10 mouse cellular contexts compared by ENCODE assay signal in the genomic region with DNA sequence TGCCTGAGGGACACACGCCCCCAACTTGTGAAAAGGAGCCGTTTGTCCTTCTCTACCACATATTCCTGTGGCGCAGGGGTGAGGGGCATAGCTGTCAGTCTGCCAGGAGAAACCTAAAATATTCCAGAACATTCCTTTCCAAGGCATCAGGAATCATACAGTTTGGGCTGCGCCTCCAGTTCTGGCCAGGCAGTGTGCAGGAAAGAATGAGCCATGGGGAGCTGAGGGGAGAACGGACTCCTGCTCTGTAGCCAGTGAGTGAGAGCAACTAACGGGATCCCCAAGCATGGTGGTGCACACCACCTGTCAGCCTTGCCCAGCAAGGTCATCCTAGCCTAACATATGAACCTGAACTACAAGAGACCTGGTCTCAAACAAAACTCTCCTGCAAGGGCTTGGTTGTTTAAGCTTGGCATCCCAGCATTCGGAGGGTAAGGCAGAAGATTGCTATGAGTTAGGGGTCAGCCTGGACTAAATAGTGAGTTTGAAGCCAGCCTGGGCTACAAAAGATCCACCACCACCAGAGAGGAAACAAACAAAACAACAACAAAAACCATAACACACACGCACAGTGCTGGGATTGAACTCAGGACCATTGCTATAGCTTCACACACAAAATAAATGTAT. TPM values are rescaled to one million over a fixed set of nuclear protein-coding genes. Genes with fewer than 3 reads are reported as not detected.
A peak's percentile ranks its signal among the peaks of the same experiment; 100 is the strongest.
DNase-seq lines count a peak whose midpoint lies in the region; ATAC-seq and TF ChIP-seq lines count a peak whose summit lies in the region.
"Had no signal": no experiment of that assay in that cellular context is flagged by ENCODE, and none has a peak within 500 bp of the region (broad histone marks: within the 10 kb centered on the region; RNA-seq: fewer than 3 reads in every experiment).

No protein-coding gene starts in this region.

- H3K4me3 ChIP-seq in embryonic facial prominence, embryonic 15.5 days (replicated peaks): no peak overlapping the region
- H3K4me3 ChIP-seq in limb, embryonic 14.5 days (replicated peaks; ENCODE audit: low read length): no peak overlapping the region
- H3K4me3 ChIP-seq in midbrain, embryonic 16.5 days (ENCODE audit: low read depth, low read length): no peak overlapping the region
- H3K4me3 ChIP-seq: liver, embryonic 13.5 days; neural tube, embryonic 13.5 days had no signal

- H3K36me3 ChIP-seq in embryonic facial prominence, embryonic 15.5 days: no peaks in the 10 kb centered on the region
- no peaks in the 10 kb centered on the region for H3K36me3 ChIP-seq in limb, embryonic 14.5 days (ENCODE audit: control insufficient read depth, insufficient read depth, low read length)
- no peaks in the 10 kb centered on the region for H3K36me3 ChIP-seq in midbrain, embryonic 16.5 days (ENCODE audit: control insufficient read depth, insufficient read depth, low read length)
- H3K36me3 ChIP-seq: liver, embryonic 13.5 days; neural tube, embryonic 13.5 days had no signal

- H3K4me2 ChIP-seq in embryonic facial prominence, embryonic 15.5 days (replicated peaks): peak overlapping the region; percentile 12
- peak overlapping the region; percentile 10; the same call in 1 of the 2 replicates for H3K4me2 ChIP-seq in limb, embryonic 14.5 days (replicated peaks; ENCODE audit: low read depth, low read length, severe bottlenecking)
- no peak overlapping the region for H3K4me2 ChIP-seq in midbrain, embryonic 16.5 days (ENCODE audit: low read length)
- H3K4me2 ChIP-seq: liver, embryonic 13.5 days; neural tube, embryonic 13.5 days had no signal

- peaks cover 8% of the 10 kb centered on the region for H3K4me1 ChIP-seq in embryonic facial prominence, embryonic 15.5 days
- peaks cover 9% of the 10 kb centered on the region for H3K4me1 ChIP-seq in limb, embryonic 14.5 days (ENCODE audit: control insufficient read depth, insufficient read depth, low read length)
- H3K4me1 ChIP-seq in midbrain, embryonic 16.5 days (ENCODE audit: control insufficient read depth, insufficient read depth, low read length): no peaks in the 10 kb centered on the region

- no peaks in the 10 kb centered on the region for H3K27me3 ChIP-seq in embryonic facial prominence, embryonic 15.5 days
- no peaks in the 10 kb centered on the region for H3K27me3 ChIP-seq in limb, embryonic 14.5 days (ENCODE audit: control insufficient read depth, insufficient read depth, low read length)
- H3K27me3 ChIP-seq in midbrain, embryonic 16.5 days (ENCODE audit: control insufficient read depth, insufficient read depth, low read depth, low read length): no peaks in the 10 kb centered on the region
- H3K27me3 ChIP-seq: liver, embryonic 13.5 days; neural tube, embryonic 13.5 days had no signal

- no peak overlapping the region for H3K9ac ChIP-seq in embryonic facial prominence, embryonic 15.5 days
- no peak overlapping the region for H3K9ac ChIP-seq in limb, embryonic 14.5 days (ENCODE audit: low read depth, low read length, severe bottlenecking)
- no peak overlapping the region for H3K9ac ChIP-seq in midbrain, embryonic 16.5 days (ENCODE audit: low read depth, low read length)
- H3K9ac ChIP-seq: liver, embryonic 13.5 days; neural tube, embryonic 13.5 days had no signal

- ATAC-seq in embryonic facial prominence, embryonic 15.5 days (ENCODE audit: insufficient number of reproducible peaks, low FRiP score, low TSS enrichment, low read depth): peak; percentile 48; the same call in 1 of the 2 replicates
- ATAC-seq in limb, embryonic 14.5 days (ENCODE audit: low FRiP score, low read depth): peak; percentile 50; the same call in 1 of the 2 replicates
- no peak for ATAC-seq in midbrain, embryonic 16.5 days

- no peak for TF ChIP-seq POLR2A in limb, embryonic 14.5 days (IDR thresholded peaks at IDR 0.05; ENCODE audit: borderline replicate concordance, extremely low read depth, insufficient read depth, insufficient read length)

- peak; percentile 22 for DNase-seq in kidney, postnatal 14 days
- DNase-seq in kidney, postnatal 25 days: no peak
- peak; percentile 24 for DNase-seq in Muller cell, postnatal 12 days (ENCODE audit: inconsistent ontology term)
- DNase-seq in limb, embryonic 14.5 days (ENCODE audit: low spot score): peak; percentile 75
- no peak for DNase-seq in urinary bladder, adult 2 months (ENCODE audit: low spot score)
- DNase-seq in thymus, postnatal 10 days (ENCODE audit: low spot score in 2 of 2): no peak
- DNase-seq: liver, embryonic 13.5 days had no signal

- 42% methylated on average over 8 of the region's 8 CpGs for WGBS in embryonic facial prominence, embryonic 15.5 days
- 47% methylated on average over 8 of the region's 8 CpGs for WGBS in limb, embryonic 14.5 days
- WGBS in midbrain, embryonic 16.5 days: 81% methylated on average over 8 of the region's 8 CpGs

- peak overlapping the region; percentile 89 for H3K27ac ChIP-seq in embryonic facial prominence, embryonic 15.5 days (replicated peaks)
- peak overlapping the region; percentile 82 for H3K27ac ChIP-seq in limb, embryonic 14.5 days (replicated peaks; ENCODE audit: low read depth, low read length)
- no peak overlapping the region for H3K27ac ChIP-seq in midbrain, embryonic 16.5 days (ENCODE audit: low read length)
- H3K27ac ChIP-seq: liver, embryonic 13.5 days; neural tube, embryonic 13.5 days had no signal

- no peaks in the 10 kb centered on the region for H3K9me3 ChIP-seq in embryonic facial prominence, embryonic 15.5 days (replicated peaks)
- H3K9me3 ChIP-seq in limb, embryonic 14.5 days (ENCODE audit: control insufficient read depth, low read length): no peaks in the 10 kb centered on the region
- H3K9me3 ChIP-seq in midbrain, embryonic 16.5 days (replicated peaks; ENCODE audit: control insufficient read depth, low read length, poor library complexity, severe bottlenecking): no peaks in the 10 kb centered on the region
- H3K9me3 ChIP-seq: liver, embryonic 13.5 days; neural tube, embryonic 13.5 days had no signal

RNA-seq across cellular contexts. Expression of gene Gm10282, which starts 2.0 kb away (rescaled TPM):
- polyA plus RNA-seq in embryonic facial prominence, embryonic 15.5 days (2015; fragmentation: Nextera tagmentation; extraction: Ambion mirVana): 22.9 and 33.3 TPM in 2 replicates
- polyA plus RNA-seq in limb, embryonic 14.5 days (2012; rRNA removed): 9.8 and 30.0 TPM in 2 replicates
- 26.2 and 28.3 TPM in 2 replicates for polyA plus RNA-seq in limb, embryonic 14.5 days (2014; fragmentation: Nextera tagmentation; extraction: Ambion mirVana)
- polyA plus RNA-seq in urinary bladder, adult 2 months (2012; rRNA removed): 6.2 and 8.5 TPM in 2 replicates
- polyA plus RNA-seq in midbrain, embryonic 16.5 days (2015; fragmentation: Nextera tagmentation; extraction: Ambion mirVana): 9.7 and 11.3 TPM in 2 replicates

RNA-seq across cellular contexts. Expression of gene Klf2, which starts 15.7 kb away (rescaled TPM):
- polyA plus RNA-seq in embryonic facial prominence, embryonic 15.5 days (2015; fragmentation: Nextera tagmentation; extraction: Ambion mirVana): 12.1 and 15.4 TPM in 2 replicates
- 36.7 and 50.7 TPM in 2 replicates for polyA plus RNA-seq in limb, embryonic 14.5 days (2012; rRNA removed)
- 20.1 and 21.6 TPM in 2 replicates for polyA plus RNA-seq in limb, embryonic 14.5 days (2014; fragmentation: Nextera tagmentation; extraction: Ambion mirVana)
- 32.4 and 36.7 TPM in 2 replicates for polyA plus RNA-seq in urinary bladder, adult 2 months (2012; rRNA removed)
- polyA plus RNA-seq in midbrain, embryonic 16.5 days (2015; fragmentation: Nextera tagmentation; extraction: Ambion mirVana): 3.6 and 4.0 TPM in 2 replicates

Comparison
In these comparisons a context has a peak if more than half of its experiments do, and no peak if none do; other contexts are left out.
1. DNase-seq: peak in kidney, postnatal 14 days (single experiment), Muller cell, postnatal 12 days (single experiment) and limb, embryonic 14.5 days (single experiment); none in kidney, postnatal 25 days (0 of 2), urinary bladder, adult 2 months (single experiment) and thymus, postnatal 10 days (0 of 2).